Mouse (Mus musculus): ENCODE data around the gene Dock9.

- no peak for TF ChIP-seq USF1 (IDR thresholded peaks at IDR 0.05; ENCODE audit: low read depth)
- no peak for TF ChIP-seq MAX (IDR thresholded peaks at IDR 0.05; ENCODE audit: low read depth)
- no peak for TF ChIP-seq E2F4 (IDR thresholded peaks at IDR 0.05; ENCODE audit: insufficient read depth)
- no peak for TF ChIP-seq POLR2A (IDR thresholded peaks at IDR 0.05; ENCODE audit: insufficient read length, low read depth)
- TF ChIP-seq MYOD1 (IDR thresholded peaks at IDR 0.05; ENCODE audit: control insufficient read depth in 1 of 3, insufficient read length in 2 of 3, low read depth in 2 of 3) = no peak
- TF ChIP-seq POLR2AphosphoS2 (IDR thresholded peaks at IDR 0.05; ENCODE audit: insufficient read length, low read depth) = no peak
- TF ChIP-seq TCF3 (IDR thresholded peaks at IDR 0.05; ENCODE audit: insufficient read length, low read depth) = no peak
- TF ChIP-seq REST (IDR thresholded peaks at IDR 0.05; ENCODE audit: insufficient read depth, insufficient read length) = no peak
- no peak for TF ChIP-seq CEBPB (IDR thresholded peaks at IDR 0.05; ENCODE audit: insufficient read depth, poor library complexity, severe bottlenecking)
- TF ChIP-seq MYOG (IDR thresholded peaks at IDR 0.05; ENCODE audit: control insufficient read depth in 1 of 3, insufficient read depth in 1 of 3, insufficient read length in 2 of 3, low read depth in 2 of 3) = no peak
Observed at GRCm38 (mm10) chr14:121602610-121603009, 195.0 kb downstream of the Dock9 start.

Measured in myocyte (in vitro differentiated cells).